Mouse (Mus musculus) WW6 (cell line): Measurements from ENCODE around the gene Lce1d.
"Not testable (repeated sequence)": the region's sequence is repeated elsewhere in the genome, so short reads cannot be mapped to it uniquely, and the experiment has no call there.

Experiments used
- DNase-seq: peaks from one replicate; pipeline ENCODE4 v3.0.0-alpha.2; 2013; ENCODE audit warnings: low read depth, low spot score

The Lce1d gene

DNA sequence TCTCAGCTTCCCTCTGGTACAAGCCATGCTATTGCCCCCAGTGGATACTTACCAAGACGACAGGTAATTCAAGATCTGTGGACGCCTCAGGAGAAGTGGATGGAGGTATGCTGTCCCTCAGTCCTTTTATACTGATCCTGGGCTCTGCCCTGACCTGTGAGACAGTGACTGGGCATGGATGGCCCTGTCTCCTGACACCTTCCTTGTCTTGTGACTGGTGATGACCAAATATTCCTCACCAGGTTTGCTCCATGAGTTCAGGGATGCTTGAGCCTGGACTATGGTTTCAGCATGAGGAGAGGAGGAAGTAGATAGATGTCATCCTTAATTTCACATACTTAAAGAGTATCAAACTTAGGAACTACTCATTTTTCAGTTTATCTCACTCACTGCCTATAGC is at the start of gene Lce1d:
Gene Lce1d, minus strand, starts transcription at position 101 of the 400 bp plus-strand sequence.
- no peak for DNase-seq

- DNase-seq: no peak
Observed at GRCm38 (mm10) chr3:92722631-92723030, 35.6 kb upstream of the Lce1d start.

DNA sequence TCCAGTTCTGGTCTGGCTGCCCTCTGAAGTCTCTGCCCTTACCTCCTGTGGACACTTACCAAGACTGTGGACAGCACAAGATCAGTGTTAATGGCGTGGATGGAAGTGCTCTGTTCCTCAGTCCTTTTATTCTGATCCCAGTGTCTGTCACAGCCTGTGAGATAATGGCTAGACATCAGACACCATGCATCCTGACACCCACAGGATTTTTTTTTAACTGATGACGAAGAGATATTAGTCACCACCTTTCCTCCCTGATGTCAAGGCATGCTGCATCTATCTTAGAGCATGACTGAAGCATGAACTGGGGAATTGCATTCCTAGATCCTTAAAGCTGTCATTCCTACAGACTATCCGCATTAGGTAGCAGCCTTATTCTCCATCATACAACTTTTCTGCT is 33.2 kb upstream of the Lce1d start, which contains the start of gene Lce1f:
Gene Lce1f, minus strand, starts transcription at position 101 of the 400 bp plus-strand sequence.
- no peak for DNase-seq

GRCm38 (mm10) chr3:92715122-92715521 is 28.1 kb upstream of the Lce1d start:
- no peak for DNase-seq

DNA sequence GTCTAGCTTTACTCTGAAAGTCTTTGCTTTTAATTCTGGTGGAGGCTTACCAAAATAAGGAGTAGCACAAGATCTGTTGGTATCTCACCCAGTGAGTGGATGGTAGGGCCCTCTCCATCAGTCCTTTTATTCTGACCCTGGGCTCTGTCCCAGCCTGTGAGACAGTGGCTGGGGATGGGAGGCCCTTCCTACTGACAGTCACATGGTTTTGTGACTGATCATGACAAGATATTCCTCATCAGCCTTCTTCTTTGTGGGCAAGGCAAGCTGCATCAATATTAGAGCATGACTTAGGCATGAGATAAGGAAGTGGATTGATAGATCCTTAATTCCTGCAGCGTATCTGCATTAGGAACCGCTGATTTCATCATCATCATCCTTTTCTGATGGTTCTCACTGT is 22.0 kb upstream of the Lce1d start, which contains the start of gene Lce1e:
Gene Lce1e, minus strand, starts transcription at position 101 of the 400 bp plus-strand sequence.
- DNase-seq: no peak

DNA sequence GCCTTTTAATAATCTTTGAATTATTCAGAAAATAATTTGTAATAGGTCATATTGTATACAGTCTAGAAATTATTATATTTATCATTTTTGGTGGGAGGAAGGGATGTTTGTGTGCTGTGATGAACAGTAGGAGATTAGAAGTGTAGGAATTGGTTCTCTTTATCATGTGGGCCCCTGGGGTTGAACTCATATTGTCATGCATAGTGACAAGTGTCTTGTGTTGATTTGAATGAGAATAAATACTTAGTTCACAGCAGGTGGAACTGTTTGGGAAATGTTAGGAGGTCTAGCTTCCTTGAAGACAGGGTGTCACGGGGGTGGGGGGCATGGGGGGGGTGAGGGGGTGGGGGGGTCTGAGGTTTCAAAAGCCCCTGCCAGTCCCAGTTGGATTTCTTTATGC is 7.6 kb upstream of the Lce1d start:
- no peak for DNase-seq

DNA sequence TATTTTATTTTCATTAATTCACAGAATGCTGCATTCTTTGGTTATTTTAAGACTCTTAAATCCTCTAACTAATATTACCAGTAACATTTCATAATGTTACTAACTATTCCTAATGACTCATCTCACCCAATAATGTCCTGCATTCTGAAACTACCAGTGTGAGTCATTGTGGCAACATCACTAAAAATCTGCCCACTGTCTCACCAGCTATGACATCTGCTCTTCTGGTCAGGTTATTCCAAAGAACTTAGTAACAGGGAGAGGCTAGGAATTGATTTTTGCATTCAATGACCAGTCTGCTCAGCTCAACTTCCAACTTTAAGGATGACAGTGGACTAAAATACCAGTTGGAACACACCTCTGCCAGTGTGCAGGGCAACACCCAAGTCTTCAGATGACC is 4.7 kb upstream of the Lce1d start:
- no peak for DNase-seq

DNA sequence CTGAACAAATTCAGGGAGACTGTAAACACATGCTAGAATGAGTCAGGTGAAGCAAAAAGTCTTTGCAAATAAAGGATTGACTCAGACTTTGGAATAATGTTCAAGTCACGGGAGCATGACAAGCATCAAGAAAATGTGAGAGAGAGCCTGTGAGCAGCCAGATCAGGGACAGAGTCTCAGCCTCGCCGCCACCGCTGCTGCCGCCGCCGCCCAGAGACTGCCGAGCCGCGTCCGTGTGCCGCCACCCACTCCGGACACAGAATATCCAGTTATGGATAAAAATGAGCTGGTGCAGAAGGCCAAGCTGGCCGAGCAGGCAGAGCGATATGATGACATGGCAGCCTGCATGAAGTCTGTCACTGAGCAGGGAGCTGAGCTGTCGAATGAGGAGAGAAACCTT is 2.1 kb upstream of the Lce1d start:
- DNase-seq: not testable (repeated sequence)

DNA sequence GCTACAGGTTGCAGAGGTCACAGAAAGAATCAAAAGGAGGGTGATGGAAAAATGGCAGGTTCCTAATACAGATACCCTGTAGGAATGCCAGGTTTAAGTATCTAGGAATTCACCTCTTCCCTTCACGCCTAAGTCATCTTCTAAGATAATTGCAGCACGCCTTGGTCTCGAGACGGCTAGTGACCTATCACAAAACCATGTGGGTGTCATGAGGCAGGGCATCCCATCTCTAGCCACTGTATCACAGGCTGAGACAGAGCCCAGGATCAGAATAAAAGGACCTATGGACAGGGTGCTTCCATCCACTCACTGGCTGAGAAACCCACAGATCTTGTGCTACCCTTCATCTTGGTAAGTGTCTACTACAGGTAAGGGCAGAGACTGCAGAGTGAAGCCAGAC is 8.1 kb downstream of the Lce1d start, which contains the start of gene Lce1c:
Gene Lce1c, plus strand, starts transcription at position 301 of the 400 bp plus-strand sequence.
- DNase-seq: no peak

DNA sequence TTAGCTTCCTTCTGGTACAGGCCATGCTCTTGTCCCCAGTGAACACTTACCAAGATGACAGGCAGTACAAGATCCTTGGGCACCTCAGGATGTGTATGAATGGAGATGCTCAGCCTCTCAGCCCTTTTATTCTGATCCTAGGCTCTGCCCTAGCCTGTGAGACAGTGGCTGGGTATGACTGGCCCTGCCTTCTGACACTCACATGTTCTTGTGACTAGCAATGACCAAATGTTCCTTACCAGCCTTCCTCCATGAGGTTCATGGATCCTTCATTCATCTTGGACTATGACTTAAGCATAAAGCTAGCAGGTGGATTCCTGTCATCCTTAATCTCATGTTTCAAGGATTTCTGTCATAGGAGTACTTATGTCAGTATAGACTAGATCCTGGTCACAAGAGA is 16.8 kb downstream of the Lce1d start, which contains the start of gene Lce1a2:
Gene Lce1a2, minus strand, starts transcription at position 101 of the 400 bp plus-strand sequence.
- no peak for DNase-seq

DNA sequence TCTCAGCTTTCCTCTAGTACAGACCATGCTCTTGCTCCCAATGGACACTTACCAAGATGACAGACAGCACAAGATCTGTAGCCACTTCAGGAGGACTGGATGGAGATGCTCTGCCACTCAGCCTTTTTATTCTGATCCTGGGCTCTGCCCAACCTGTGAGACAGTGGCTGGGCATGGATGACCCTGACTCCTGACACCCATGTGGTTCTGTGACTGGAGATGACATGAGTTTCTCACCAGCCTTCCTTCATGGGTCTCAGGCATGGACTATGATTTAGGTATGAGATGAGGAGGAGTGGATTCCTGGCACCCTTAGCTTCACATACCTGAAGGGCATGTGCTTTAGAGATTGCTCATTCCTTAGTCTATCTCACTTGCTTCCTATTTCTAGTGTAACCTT is 30.2 kb downstream of the Lce1d start, which contains the start of gene Lce1b:
Gene Lce1b, minus strand, starts transcription at position 101 of the 400 bp plus-strand sequence.
- DNase-seq: no peak

DNA sequence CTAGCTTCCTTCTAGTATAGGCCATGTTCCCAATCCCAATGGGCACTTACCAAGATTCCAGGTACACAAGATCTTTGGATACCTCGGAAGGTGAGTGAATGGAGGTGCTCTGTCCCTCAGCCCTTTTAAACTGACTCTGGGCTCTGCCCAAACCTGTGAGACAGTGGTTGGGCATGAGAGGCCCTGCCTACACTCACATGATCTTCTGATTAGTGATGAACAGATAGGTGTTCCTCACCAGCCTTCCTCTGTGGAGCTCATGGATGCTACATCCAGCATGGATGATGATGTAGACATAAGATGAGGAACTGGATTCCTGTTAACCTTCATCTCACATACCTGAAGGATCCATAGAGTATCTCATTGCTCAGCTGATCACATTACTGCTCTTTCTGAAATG is 38.8 kb downstream of the Lce1d start, which contains the start of gene Lce1a1:
Gene Lce1a1, minus strand, starts transcription at position 101 of the 400 bp plus-strand sequence.
- DNase-seq: no peak

- no peak for DNase-seq
Observed at GRCm38 (mm10) chr3:92639854-92640253, 47.2 kb downstream of the Lce1d start.

DNA sequence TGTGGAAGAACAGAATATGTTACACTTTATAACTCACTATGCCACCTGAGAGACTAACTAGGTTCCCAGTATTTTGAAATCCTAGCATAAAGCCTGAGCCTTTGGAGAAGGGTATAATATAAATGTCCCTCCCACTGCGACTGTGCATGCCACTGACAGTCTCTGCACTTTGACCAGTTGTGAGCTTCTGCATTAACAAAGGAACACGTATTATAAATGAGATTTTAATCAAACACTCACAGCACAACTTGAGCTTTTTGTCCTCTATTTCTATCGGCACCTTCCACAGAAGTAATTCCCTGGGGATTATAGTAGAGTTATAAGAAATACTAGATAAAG is 48.4 kb downstream of the Lce1d start:
- no peak for DNase-seq

GRCm38 (mm10) chr3:92637745-92638652 is 49.0 kb downstream of the Lce1d start:
- no peak for DNase-seq
